Mouse (Mus musculus): ENCODE measurements around the gene Vmp1.

The Vmp1 gene

GRCm38 (mm10) chr11:86671041-86671675 is 12.5 kb downstream of the Vmp1 start:
- no peak for DNase-seq

DNA sequence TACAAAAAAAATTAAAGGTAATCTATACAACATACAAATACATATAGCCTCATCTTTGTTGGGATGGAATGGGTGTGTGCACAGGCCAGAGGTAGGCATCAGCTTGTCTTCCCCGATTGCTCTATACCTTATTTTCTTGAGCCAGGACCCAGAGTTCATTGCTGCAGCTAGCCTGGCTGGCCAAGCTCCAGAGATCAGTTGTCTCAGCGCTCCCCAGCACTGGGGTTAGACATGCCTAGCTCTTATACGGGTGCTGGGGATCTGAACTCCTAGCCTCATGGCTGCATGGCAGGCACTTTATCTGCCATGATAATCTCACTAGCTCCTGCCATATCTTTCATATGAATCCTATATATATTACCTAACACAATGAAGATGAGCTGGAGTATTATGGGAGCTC is 15.5 kb downstream of the Vmp1 start:
- no peak for DNase-seq

- no peak for DNase-seq
Observed at GRCm38 (mm10) chr11:86667553-86667952, 16.1 kb downstream of the Vmp1 start.

- DNase-seq = no peak
Observed at GRCm38 (mm10) chr11:86664406-86664805, 19.2 kb downstream of the Vmp1 start.

GRCm38 (mm10) chr11:86663977-86664376 is 19.7 kb downstream of the Vmp1 start:
- DNase-seq = no peak

DNA sequence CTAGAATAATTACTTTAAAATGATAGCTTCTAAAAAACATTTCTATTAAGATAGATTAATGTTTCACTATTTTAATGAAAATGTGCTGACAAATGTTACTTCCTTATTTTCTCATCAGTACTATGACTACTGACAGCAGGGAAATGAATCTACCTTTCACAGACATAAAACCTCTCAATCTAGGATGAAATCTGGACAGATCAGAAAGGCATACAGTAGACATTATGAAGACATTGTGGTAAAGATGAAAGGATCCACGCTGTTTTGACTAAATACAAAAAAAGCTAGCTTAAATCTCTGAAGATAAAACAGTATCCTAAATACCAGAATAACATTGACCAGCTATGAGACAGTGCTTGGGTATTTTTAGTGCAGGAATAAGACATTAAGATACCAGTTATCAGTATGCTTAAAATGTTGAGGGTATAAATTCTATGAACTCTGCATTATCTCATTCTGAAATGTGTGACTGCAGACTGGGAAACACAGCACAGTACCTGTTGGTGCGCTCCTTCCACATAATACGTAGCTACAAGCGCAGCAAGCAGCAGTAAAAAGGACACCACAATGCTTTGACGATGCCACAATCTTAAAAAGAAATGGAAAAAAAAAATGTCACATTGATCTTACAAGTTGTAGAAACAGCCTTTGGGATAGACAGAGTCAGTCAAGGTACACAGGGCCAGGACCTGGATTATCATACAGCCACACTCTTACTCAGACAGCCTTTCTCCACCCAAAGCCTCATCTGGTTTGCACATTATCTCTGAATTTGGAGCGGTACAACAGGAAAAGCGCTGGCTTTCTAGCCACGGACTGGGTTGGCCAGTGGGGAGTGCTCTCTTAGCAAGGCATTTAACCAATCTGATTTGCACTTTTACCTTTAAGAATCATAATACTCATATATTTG is 20.4 kb downstream of the Vmp1 start:
- no peak for DNase-seq

- no peak for DNase-seq
Observed at GRCm38 (mm10) chr11:86657863-86658262, 25.8 kb downstream of the Vmp1 start.

GRCm38 (mm10) chr11:86656849-86657567 is 26.6 kb downstream of the Vmp1 start:
- DNase-seq = no peak

- no peak for DNase-seq
Observed at GRCm38 (mm10) chr11:86655671-86656070, 28.0 kb downstream of the Vmp1 start.

GRCm38 (mm10) chr11:86654096-86654495 is 29.5 kb downstream of the Vmp1 start:
- DNase-seq = no peak

GRCm38 (mm10) chr11:86653446-86653845 is 30.2 kb downstream of the Vmp1 start:
- DNase-seq = peak; percentile 34

DNA sequence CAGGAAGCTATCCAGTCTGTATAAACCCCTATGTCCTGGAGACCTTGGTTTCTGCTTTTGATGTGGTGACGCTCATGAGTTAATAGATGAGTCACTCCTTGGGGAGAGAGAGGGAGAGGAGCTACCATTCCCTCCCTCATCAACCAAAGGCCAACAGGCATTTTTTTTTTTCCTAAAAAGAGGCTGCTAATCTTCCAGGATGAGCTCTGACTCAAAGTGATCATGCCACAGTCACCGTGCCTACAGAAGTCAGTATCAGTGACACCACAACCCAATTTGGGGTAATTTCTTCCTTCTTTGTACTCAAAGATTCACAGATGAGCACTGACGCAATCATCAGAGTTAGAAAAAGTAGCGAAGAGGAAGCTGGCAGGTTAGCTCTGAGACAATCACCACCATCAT is 31.1 kb downstream of the Vmp1 start:
- no peak for DNase-seq

GRCm38 (mm10) chr11:86650676-86651075 is 33.0 kb downstream of the Vmp1 start:
- DNase-seq = no peak

- DNase-seq = no peak
Observed at GRCm38 (mm10) chr11:86649542-86649941, 34.1 kb downstream of the Vmp1 start.

DNA sequence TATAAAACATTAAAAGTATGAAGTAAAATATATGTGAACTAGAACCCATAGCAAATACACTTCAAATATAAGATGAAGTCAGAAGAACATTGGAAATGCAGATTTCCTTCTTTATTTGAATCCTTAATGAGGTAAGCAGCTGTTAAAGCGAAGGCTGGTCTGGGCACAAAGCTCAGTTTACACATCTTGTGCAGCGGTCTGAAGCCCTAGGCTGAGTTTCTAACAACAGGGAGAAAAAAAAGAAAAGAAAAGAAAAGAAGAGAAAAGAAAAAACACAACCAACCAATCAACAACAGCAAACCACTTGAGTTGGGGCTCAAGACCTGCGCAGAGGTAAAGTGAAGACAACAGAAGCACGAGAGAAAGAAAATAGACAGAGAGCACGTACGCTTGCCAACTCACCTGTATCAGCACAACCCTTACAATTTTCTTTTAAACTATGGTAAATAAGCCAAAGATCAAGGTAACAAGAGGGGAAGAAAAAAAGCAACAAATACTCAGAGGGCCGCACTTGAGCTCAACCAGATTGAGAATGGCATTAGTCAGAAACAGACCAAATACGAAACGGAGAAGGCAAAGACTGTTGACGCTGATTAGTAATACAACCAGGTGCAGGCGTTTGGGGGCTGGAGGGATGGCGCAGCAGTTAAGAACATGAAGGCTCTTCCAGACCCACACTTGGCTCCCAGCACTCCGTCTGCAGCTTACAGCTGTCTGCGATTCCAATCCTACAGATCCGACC is 35.8 kb downstream of the Vmp1 start:
- no peak for DNase-seq

GRCm38 (mm10) chr11:86646885-86647459 is 36.7 kb downstream of the Vmp1 start:
- no peak for DNase-seq

DNA sequence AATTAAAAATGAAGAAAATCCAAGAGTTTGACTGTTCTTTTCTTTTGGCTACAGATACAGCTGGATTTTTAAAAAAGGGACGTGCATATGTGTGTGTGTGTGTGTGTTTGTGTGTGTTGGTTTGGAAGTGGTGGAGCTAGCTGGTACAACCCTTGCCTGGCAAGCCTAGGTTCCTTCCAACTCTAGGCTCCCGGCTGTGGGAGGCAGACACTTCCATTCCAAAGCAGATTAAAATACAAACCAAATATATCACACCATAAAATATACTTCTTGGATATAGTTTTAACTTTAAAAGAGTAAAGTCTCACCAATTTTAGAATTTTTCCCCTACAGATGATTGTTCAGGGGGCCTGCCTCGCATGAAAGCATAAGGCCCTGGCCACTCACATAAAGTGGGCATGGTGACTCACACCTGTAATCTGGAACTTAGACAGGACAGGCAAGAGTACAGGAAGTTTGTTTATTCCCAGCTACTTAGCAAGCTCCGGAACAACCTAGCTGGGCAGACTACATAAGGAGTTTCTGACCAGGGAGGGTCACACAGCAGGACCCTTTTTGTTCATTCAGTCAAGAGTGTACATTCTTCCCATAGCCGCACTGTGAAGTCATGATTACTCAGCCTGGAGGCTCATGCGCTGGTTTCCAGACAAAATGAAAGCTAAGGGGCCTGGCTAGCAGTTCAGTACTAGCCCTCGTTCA is 37.4 kb downstream of the Vmp1 start:
- no peak for DNase-seq

DNA sequence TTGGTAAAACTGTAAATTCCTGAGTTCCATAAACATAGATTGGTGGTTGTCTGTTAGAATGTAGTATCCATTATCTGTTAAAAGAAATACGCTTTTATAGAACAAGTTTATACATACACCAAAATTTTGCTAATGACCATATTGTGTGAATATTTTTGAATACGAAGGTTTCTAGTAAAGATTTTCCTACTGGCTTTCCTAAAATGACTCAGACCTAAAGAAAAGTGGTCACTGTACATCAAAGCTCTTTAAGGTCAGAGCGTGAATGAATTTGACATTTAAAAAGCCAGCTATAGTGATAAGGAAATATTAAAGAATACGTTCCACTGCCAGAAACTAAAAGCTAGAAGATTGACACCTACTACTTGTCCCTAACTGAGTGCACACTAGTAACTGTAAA is 39.1 kb downstream of the Vmp1 start:
- DNase-seq = no peak

DNA sequence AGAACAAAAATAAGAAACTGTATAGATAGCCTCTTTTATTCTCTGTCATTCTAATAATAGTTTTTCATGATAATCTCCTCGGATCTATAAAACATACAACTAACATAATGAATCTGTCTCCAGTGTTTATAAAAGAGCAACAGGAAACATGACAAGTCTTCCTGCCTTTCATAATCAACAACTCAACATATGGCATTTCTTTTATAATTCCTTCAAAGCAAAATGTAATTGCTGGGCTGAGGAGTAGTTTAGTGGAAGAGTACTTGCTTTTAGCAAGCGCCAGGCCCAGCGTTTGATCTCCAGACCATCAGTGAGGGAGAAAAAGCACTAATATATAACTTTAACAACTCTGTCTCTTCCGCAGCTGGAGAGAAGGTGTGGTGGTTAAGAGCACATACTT is 41.9 kb downstream of the Vmp1 start:
- DNase-seq = no peak

DNA sequence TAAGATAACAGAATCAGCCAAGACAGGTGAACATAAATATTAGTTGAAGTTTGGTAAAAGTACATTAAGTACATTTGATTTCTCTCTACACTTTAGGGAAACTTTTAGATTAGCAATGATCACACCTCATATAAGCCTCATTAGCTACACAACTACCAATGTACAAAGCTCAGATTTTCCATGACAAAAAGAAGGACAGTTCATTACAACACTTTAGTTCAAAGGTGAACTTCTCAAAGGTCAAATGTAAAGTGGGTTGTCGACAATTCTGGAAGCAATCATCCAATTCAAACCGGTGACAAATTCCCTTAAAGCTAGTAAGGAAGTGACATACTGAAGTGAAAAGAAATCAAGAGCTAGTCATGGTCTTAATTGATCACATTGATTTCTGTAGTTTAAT is 45.9 kb downstream of the Vmp1 start:
- DNase-seq = no peak

DNA sequence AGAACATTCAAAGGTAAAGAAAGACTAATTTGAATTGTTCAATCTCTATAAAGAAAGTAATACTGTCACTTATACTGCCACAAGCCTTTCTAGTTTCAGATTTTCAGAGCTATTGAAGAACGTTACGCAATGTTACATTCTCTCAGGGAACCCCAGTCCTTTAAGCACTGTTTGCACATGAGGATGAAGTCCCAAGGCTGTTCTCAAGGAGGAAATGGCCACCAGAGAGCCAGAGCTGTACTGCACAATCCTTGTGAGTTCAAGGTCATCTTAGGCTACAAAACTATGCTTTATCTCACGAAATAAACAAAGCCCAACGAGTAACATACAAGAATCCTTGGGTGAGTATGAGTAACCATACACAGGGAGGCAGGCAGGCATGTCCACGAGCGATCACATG is 49.2 kb downstream of the Vmp1 start:
- DNase-seq = no peak

- DNase-seq = no peak
Observed at GRCm38 (mm10) chr11:86629941-86630340, 53.7 kb downstream of the Vmp1 start.

All from kidney, adult 18-20 months (tissue).